Mouse (Mus musculus): ENCODE measurements at regions not wholly inside any gene's neighbourhood (a gene's known extent, or its start where the extent isn't known, plus 50 kb on each side); places are given as distances from the start of the nearest gene placed in this dataset.

GRCm38 (mm10) chr2:107119697-107120096 lies 60.2 kb upstream of the Fshb start:
- TF ChIP-seq CTCF (IDR thresholded peaks at IDR 0.05; ENCODE audit: low read depth, low read length) (no peak), POLR2A (IDR thresholded peaks at IDR 0.05; ENCODE audit: borderline replicate concordance, low read depth, low read length) (no peak)
